Mouse (Mus musculus) frontal cortex, postnatal 10 days (tissue): ENCODE measurements at regions not wholly inside any gene's neighbourhood (a gene's known extent, or its start where the extent isn't known, plus 50 kb on each side); places are given as distances from the start of the nearest gene placed in this dataset.
"Not testable (repeated sequence)": the region's sequence is repeated elsewhere in the genome, so short reads cannot be mapped to it uniquely, and the experiment has no call there.

Experiments used
- DNase-seq, 2 experiments: peaks; one replicate each; pipeline ENCODE4 v3.0.0; 2022; ENCODE audit warnings: low spot score in 2 of 2, mixed read lengths in 1 of 2

- DNase-seq: peak; percentile 35 to 66
Measured at GRCm38 (mm10) chr8:24386462-24386861, 339.2 kb downstream of the Adam3 start.

- DNase-seq: no peak
Measured at GRCm38 (mm10) chr8:24383963-24384435, 341.7 kb downstream of the Adam3 start.

DNA sequence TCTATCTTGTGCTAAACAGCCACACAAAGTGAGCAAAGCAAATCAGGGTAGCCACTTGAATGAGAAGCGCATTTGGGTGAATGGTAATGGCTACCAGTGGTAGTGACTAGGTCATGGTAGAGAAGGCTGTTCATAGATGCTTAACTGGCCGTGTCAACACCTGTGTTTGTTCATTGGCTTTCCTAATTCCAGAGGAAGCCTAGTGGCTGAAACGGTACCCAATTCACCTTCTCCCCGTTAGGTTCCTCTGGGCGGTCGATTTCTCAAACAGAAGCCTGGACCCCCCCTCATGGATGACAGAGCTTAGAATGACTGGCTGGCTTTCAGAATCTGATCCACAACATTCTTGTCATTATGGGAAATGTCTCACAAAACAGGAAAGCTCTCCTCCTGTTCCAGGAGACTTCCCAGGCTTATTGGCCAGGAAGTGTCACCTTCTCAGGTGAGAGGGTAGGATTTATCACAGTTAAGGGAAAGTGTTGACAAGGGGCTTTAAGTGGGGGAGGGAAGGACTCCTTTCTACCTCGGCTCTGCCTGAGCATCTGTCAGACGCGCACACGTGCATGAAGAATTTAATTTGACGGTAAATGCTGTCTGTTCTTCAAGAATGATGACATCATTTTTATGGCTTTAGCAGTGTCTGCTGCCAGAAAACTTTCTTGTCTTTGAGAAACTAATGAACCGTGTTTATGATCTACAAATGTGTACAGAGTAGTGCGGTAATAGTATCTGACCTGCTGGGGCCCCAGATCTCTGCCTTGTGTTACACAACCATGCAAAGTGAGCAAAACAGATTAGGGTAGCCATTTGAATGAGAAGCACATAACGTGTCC is 342.3 kb downstream of the Adam3 start:
- DNase-seq: no peak

DNA sequence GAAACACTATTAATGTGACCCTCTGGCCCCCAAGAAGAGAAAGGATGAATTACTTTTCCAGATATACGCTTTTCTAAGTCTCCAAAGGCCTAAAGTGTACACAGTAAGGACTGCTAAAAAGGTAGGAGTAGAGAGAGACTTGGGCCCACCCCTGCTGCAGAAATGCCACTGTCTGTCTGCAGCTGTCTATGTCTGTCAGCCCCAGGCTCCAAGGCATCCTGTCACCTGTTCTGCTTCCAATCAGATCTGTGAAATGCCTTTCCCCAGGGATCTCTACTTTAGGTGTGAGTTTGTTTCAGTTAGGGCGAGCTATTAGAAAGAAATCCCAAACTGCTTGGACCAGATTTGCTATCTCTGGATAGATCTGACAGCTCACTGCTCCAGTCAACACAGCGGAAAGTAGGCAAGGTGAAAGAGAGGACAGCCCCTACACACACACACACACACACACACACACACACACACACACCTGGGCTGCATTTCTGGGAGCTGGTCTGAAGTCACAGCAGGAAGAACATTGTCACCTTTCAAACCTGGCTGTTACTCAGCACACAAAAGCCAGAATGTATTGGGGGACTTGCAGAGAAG is 343.9 kb downstream of the Adam3 start:
- no peak for DNase-seq

GRCm38 (mm10) chr8:24378070-24378469 is 347.6 kb downstream of the Adam3 start:
- DNase-seq: no peak

- not testable (repeated sequence) for DNase-seq
Measured at GRCm38 (mm10) chr8:24376846-24377245, 348.8 kb downstream of the Adam3 start.

- no peak for DNase-seq
Measured at GRCm38 (mm10) chr8:24374503-24374902, 351.1 kb downstream of the Adam3 start.

- DNase-seq: no peak
Measured at GRCm38 (mm10) chr8:24372068-24372467, 353.6 kb downstream of the Adam3 start.

DNA sequence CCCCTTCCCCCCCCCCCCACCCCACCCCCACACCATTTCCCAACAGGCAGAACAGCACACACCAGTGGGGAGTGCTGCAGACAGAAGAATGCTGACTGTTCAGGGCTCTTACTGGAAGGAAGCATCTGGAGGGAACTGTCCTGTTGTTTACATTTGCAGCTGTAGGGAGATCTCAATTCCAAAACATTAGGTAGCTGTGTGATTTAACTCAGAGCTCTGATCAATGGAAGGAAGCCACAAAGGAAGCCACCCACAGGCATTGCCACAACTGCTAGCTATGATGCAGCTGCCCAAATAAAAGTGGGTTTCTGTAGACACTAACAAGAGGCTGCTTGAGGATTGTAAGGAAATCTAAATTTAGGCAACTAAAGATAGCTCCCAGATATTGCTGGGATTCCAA is 359.7 kb downstream of the Adam3 start:
- peak in 1 of 2 experiments; percentile 10 for DNase-seq

- DNase-seq: no peak
Measured at GRCm38 (mm10) chr8:24364685-24365084, 361.0 kb downstream of the Adam3 start.

DNA sequence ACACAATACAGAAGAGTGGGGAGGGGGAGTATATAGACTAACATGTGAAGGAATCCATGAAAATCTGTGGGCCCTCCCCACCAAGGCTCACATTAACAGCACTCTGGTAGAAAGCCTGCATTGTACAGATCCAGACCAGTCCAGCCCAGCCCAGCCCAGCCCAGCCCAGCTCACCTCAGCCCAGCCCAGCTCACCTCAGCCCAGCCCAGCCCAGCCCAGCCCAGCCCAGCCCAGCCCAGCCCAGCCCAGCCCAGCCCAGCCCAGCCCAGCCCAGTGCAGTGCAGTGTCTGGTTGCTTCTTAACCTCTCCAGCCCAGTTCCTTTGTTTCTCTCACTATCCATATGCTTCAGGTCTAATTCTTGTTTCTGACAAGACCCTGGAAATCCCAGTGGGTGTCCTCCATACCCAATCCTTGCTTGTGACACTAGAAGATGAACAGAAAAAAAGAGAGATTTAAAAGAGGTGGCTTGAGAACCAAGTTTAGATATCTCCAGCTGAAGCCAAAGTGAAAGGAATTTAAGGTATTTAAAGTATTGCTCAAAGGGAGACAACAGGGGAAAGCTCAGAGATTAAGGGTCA is 366.5 kb downstream of the Adam3 start:
- DNase-seq: no peak

GRCm38 (mm10) chr8:24355146-24355545 is 370.5 kb downstream of the Adam3 start:
- no peak for DNase-seq

DNA sequence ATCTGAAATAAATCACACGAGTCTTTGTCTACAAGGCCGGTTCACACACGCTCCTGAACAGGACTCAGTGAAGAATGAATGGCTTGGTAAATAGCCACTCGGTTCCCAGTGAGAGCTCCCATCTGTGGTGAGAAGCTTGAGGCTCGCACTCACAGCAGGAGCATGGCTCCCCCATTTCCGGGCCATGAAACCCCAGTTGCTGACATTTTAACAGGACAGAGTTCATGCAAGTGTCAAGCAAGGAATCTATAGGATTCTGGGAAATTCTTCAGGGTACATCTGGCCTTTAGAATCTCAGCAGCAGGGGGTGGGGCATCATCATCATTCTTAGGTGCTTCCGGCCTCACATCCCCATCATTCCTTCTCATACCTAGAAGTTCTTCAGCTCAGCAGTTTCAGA is 371.8 kb downstream of the Adam3 start:
- no peak for DNase-seq

- no peak for DNase-seq
Measured at GRCm38 (mm10) chr8:24352322-24352721, 373.3 kb downstream of the Adam3 start.

DNA sequence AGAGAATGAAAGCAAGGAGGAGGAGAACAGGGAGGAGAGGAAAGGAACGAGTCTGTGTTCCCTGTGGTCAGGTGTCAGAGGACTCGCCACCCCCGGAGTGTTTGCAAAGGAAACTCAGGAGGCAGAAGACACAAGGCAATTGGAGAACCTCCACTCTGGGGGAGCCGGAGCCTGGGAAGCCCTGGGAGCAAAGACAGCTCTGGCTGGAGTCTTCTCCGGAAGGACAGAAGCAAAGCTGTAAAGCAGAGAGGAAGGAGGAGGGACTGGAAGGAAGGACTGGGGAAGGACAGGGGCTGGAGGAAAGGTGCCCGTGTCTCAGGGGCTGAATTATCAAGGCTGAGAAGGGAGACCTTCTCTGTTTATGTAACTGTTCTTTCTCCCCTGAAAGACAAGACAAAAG is 373.9 kb downstream of the Adam3 start:
- no peak for DNase-seq

DNA sequence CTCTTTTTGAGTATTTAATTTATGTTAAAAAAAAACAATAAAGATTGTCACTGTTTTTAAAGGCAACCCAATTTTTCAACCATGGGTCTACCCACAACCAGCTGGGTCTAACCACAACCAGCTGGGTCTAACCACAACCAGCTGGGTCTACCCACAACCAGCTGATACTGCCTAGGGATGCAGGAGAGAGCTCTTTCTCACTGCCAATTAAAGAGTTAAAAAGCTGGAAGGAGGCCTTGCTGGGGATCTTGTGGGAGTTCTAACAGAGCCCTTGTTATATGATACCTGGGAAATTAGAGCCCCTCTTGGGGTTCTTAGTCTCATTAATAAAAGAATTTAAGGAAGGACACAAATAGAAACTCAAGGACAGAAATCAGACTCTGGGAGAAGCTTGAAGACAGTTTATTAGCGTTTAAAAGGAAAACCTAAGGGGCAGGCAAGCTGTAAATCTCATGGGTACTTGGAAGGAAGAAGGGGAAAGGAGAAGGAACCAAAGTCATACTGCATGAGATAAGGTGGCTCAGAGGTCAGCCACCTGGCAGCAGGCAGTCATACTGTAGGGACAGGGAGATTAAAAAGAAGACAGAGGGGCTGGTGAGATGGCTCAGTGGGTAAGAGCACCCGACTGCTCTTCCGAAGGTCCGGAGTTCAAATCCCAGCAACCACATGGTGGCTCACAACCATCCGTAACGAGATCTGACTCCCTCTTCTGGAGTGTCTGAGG is 379.1 kb downstream of the Adam3 start:
- no peak for DNase-seq

DNA sequence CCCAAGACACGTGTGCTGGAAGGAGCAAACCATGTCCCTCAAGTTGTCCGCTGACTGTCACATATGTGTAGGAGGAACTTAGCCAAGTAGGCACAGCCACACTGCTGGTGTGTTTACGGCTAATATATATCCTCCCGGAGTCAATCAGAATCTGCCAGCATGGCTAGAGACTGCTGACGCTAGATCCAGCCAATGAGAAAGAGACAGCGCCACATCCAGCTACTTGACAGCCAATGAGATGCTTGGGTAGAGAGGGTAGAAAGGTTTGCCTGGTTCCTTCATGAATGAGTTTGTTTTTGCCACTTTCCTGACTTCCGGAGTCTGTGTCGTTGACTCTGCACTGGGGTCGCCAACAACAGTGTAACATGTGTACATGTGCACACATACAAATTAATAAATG is 387.0 kb downstream of the Adam3 start:
- DNase-seq: no peak

DNA sequence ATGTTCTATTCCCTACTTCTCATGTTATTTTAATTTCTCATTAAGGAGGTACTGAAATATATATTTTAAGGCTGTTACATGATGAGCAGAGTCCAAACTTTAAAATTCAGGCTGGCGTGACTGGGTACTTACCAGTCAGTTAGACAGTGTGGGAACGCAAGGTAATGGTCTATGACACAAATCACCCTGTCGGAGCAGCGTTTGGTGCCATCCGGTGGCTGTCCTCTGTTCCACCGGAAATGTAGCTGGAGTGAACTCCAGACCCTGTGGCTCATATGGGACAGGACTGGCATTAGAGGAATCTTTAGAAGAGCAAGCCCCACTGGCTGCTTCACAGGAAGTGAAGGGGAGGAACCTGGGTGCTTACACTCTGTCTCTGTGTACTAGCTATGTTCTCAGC is 388.0 kb downstream of the Adam3 start:
- peak in 1 of 2 experiments; percentile 17 for DNase-seq

DNA sequence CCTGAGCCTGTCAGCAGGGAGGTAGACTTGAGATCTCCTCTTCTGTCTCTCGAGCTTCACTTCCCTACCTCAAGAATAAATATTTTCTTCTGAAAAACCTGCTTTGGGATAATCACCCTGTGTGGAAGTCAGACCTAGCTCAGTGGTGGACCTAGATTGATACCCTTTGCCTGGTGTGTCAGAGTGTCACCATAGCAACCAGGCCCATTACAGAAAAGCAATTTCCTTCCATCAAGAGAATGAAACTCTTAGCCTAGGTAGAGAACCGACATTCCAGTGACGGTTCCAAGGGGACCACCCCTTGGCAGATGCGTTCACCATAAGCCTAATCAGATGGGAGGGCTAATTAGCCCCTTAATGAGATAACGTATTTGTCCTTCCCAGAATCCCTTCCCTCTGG is 389.9 kb downstream of the Adam3 start:
- DNase-seq: no peak

DNA sequence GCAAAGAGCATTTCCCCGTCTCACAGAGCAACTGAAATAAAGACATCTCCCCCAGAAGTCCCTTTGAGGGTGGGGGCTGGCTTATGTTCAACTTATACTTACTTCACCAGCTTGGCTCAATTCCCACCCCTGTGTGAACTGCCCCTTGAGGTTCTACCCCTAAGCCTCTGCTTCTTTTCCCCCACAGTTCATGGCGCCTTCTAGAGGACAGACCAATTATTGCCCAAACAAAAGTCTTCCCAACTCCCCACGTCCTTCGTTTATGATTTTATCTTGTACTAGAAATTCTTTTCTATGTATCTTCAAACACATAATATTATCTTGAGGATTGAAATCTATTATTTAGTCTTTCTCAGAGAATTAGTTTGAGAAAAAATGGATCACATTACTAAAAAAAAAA is 391.9 kb downstream of the Adam3 start:
- DNase-seq: no peak

GRCm38 (mm10) chr8:24310893-24311292 is 414.8 kb downstream of the Adam3 start:
- DNase-seq: no peak

DNA sequence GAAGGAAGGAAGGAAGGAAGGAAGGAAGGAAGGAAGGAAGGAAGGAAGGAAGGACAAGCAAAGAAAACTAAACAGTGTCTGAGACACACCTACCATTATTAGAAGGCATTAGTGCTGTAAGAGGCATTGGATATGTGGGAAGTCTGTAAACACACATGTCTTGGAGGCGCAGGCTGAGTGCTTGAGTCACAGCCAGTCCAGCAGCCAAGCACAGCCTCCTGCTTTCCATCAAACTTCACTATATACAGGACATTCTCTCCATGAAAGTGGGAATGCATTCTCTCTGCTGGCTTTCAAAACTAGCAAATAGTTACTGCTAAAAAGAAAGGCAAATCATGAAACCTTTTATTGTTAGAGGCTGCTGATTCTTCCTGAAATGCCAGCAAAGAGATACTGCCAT is 431.1 kb downstream of the Adam3 start:
- no peak for DNase-seq
